Mouse (Mus musculus): ENCODE data around the gene Vav3. TPM values are rescaled to one million over a fixed set of nuclear protein-coding genes. Genes with fewer than 3 reads are reported as not detected.
A peak's percentile ranks its signal among the peaks of the same experiment; 100 is the strongest.

Vav3 gene
- polyA plus RNA-seq, 1 experiment from 2014 or later, result 18.4 TPM

DNA sequence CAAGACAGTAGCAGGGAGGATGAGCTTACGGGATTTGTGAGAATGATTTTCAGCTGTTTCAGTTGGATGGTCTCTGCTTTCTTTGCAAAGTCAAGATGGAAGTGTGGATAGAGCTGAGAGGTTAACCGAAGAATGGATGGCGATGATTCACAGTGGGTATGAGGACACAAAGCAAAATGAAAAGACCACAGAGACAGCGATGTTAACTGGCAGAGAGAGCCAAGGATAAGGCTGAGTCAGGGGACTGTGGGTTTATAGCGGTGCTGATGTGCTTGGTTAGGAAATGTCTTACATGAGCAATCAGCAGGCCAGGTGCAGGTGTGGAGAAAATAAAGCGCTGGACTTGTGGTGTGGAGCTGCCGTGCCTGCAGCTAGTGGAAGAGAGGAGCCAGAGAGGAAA, 371.3 kb downstream of the Vav3 start:
- no peak overlapping the region for H3K4me3 ChIP-seq (ENCODE audit: low read depth, low read length)
- no peak overlapping the region for H3K4me2 ChIP-seq
- 89% methylated on average over 7 of the region's 7 CpGs for WGBS
- DNase-seq (ENCODE audit: low spot score, missing footprints), result no peak
- H3K27ac ChIP-seq (ENCODE audit: low read depth, low read length), result no peak overlapping the region
- no peaks in the 10 kb centered on the region for H3K27me3 ChIP-seq (ENCODE audit: control insufficient read depth, insufficient read depth, low read length)
- no peak for ATAC-seq (ENCODE audit: low FRiP score)
- no peaks in the 10 kb centered on the region for H3K9me3 ChIP-seq (ENCODE audit: control insufficient read depth, low read length)
- H3K36me3 ChIP-seq (ENCODE audit: control insufficient read depth, insufficient read depth, low read length), result no peaks in the 10 kb centered on the region
- no peaks in the 10 kb centered on the region for H3K4me1 ChIP-seq (ENCODE audit: control insufficient read depth, insufficient read depth, low read length)
- H3K9ac ChIP-seq (ENCODE audit: low read length), result no peak overlapping the region

DNA sequence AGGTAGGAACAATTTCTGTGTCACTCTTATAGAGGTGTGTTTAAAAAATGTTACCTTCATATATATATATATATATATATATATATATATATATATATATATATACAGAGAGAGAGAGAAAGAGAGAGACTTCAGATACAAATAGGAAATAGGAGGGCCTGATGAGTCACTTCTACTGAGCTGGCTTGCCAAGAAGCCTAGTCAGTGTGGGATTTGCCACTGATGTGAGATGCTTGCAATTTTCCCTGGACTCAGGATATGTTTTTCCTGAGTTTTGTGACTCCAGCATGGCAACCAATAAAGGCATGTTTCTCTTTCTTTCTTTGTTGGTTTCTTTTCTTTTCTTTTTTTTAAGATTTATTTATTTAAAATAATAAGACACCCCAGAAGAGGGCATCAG, 374.0 kb downstream of the Vav3 start:
- DNase-seq (ENCODE audit: low spot score, missing footprints), result no peak
- H3K36me3 ChIP-seq (ENCODE audit: control insufficient read depth, insufficient read depth, low read length), result no peaks in the 10 kb centered on the region
- H3K4me1 ChIP-seq (ENCODE audit: control insufficient read depth, insufficient read depth, low read length), result no peaks in the 10 kb centered on the region
- H3K4me3 ChIP-seq (ENCODE audit: low read depth, low read length), result no peak overlapping the region
- H3K9ac ChIP-seq (ENCODE audit: low read length), result no peak overlapping the region
- H3K9me3 ChIP-seq (ENCODE audit: control insufficient read depth, low read length), result no peaks in the 10 kb centered on the region
- no peak overlapping the region for H3K4me2 ChIP-seq
- H3K27ac ChIP-seq (ENCODE audit: low read depth, low read length), result no peak overlapping the region
- no peak for ATAC-seq (ENCODE audit: low FRiP score)
- no peaks in the 10 kb centered on the region for H3K27me3 ChIP-seq (ENCODE audit: control insufficient read depth, insufficient read depth, low read length)

DNA sequence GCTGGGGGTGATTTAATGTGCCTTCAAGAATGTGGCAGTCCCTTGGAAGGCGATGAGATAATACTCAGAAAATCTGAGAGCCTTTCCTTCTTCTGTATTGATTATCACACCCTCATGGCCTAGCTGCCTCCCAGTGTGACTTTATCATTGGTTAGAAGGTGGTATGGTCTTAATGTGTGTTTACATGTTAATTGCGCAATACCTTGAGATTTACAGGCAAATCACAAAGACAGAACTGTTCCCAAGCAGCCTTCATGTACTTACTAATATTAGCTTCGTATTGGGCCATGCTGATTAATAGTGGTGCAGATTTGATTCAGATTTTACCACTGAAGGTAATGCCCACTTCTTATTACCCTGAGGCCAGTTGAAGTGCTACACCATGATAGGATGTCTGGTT, 381.3 kb downstream of the Vav3 start:
- WGBS, result 89% methylated on average over 3 of the region's 3 CpGs
- no peaks in the 10 kb centered on the region for H3K27me3 ChIP-seq (ENCODE audit: control insufficient read depth, insufficient read depth, low read length)
- H3K36me3 ChIP-seq (ENCODE audit: control insufficient read depth, insufficient read depth, low read length), result no peaks in the 10 kb centered on the region
- no peaks in the 10 kb centered on the region for H3K4me1 ChIP-seq (ENCODE audit: control insufficient read depth, insufficient read depth, low read length)
- DNase-seq (ENCODE audit: low spot score, missing footprints) (no peak), ATAC-seq (ENCODE audit: low FRiP score) (no peak)
- no peak overlapping the region for H3K4me2 ChIP-seq
- no peak overlapping the region for H3K27ac ChIP-seq (ENCODE audit: low read depth, low read length)
- no peak overlapping the region for H3K9ac ChIP-seq (ENCODE audit: low read length)
- H3K9me3 ChIP-seq (ENCODE audit: control insufficient read depth, low read length), result no peaks in the 10 kb centered on the region
- no peak overlapping the region for H3K4me3 ChIP-seq (ENCODE audit: low read depth, low read length)

DNA sequence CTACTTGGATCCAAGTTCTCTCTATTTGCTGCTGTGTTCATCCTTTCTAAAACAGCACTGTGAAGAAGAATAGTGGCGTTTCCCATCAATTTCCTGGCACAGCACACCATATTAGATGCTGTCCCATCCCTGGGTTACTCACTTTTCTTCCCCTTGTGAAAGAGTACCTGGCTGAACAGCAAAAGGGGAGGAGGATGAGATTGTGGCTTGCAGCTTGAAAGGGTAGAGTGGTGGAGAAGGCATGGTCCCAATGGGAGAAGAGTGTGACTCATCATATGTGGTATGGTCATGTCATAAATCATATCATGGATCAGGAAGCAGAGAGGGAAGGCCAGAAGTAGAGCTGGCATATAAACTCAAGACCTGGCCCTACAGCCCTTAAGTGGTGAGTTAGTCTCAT, 386.3 kb downstream of the Vav3 start:
- whole genome bisulfite sequencing, result 79% methylated on average over 1 of the region's 1 CpGs
- DNase-seq (ENCODE audit: low spot score, missing footprints) (peak; percentile 51), ATAC-seq (ENCODE audit: low FRiP score) (no peak)
- Histone ChIP-seq H3K27me3 (ENCODE audit: control insufficient read depth, insufficient read depth, low read length) (no peaks in the 10 kb centered on the region), H3K36me3 (ENCODE audit: control insufficient read depth, insufficient read depth, low read length) (no peaks in the 10 kb centered on the region), H3K4me2 (no peak overlapping the region), H3K9me3 (ENCODE audit: control insufficient read depth, low read length) (no peaks in the 10 kb centered on the region), H3K4me1 (ENCODE audit: control insufficient read depth, insufficient read depth, low read length) (no peaks in the 10 kb centered on the region; the same call in 1 of the 2 replicates), H3K9ac (ENCODE audit: low read length) (no peak overlapping the region), H3K4me3 (ENCODE audit: low read depth, low read length) (no peak overlapping the region), H3K27ac (ENCODE audit: low read depth, low read length) (no peak overlapping the region)

DNA sequence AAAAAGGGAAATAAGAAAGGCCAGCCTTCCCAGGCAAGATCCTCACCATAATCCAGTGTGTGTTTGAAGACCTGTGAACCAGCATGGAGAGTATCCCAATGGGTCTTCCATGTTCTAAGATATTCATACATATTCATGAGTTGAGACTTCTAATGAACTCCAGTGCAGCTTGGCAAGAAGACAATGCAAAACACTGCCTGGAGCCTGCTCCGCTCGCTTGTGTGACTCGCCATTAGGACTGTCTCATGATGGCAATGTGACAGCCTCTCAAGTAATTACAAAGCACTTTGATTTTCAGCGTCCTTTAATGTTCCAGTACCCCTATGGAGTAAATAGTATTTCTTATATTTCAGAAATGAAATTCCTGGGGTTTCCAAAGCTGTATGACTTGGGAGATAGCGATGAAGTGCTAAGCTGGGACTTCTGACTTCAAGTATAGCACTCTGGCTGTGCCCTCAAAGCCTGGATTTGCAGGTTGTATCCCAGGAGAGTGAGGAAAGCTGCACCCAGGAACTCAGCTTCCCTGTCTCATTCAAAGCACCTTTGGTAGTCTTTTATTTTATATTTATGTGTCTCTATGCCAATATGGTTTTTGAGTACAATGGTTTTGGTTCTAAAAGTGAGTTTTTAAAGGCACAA, 391.3 kb downstream of the Vav3 start:
- no peak for DNase-seq (ENCODE audit: low spot score, missing footprints)
- WGBS, result 61% methylated on average over 5 of the region's 5 CpGs
- Histone ChIP-seq H3K27me3 (ENCODE audit: control insufficient read depth, insufficient read depth, low read length) (no peaks in the 10 kb centered on the region), H3K36me3 (ENCODE audit: control insufficient read depth, insufficient read depth, low read length) (no peaks in the 10 kb centered on the region), H3K4me2 (no peak overlapping the region), H3K4me1 (ENCODE audit: control insufficient read depth, insufficient read depth, low read length) (peaks cover 2% of the 10 kb centered on the region; the same call in 1 of the 2 replicates), H3K9ac (ENCODE audit: low read length) (no peak overlapping the region), H3K4me3 (ENCODE audit: low read depth, low read length) (no peak overlapping the region), H3K9me3 (ENCODE audit: control insufficient read depth, low read length) (no peaks in the 10 kb centered on the region), H3K27ac (ENCODE audit: low read depth, low read length) (no peak overlapping the region)
- peak; percentile 71 for ATAC-seq (ENCODE audit: low FRiP score)

DNA sequence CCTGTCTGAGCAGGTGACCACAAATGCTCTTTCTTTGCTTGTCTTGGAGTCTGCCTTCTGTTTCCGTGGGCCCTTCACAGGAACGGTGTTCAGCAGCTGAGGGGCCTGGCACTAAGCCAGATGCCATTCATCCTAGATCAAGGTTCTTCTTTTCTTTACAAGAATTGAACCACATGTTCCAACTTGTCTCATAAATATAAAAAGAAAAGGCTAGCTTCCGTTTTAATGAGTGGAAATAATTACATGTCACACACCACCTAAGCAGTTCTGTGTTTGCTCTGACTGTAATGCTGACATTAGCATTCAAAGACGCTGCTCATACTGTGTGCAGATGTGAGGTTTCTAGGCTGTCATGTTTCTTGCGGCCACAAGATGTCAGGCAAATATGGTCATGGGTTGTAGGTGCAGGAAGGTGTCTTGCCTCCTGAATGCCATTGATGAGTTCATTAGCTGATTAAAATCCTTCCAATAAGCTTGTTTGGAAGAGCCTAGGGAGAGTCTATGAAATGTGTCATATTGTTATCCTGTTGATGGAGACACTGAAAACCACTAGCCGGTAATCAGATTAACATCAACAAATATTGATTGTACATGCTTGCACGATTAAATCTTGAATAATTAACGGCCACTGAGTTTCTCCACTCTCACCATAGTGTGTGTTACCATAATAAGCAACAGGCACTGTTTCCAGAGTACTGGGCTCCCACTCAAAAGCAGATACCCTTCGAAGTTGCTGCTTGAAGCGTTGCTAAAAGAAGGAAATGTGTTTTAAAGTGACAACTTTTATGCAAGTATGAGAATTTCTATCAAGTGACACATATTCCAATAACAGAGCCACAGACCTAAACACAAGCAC, 392.1 kb downstream of the Vav3 start:
- Histone ChIP-seq H3K36me3 (ENCODE audit: control insufficient read depth, insufficient read depth, low read length) (no peaks in the 10 kb centered on the region), H3K27ac (ENCODE audit: low read depth, low read length) (no peak overlapping the region), H3K4me2 (no peak overlapping the region), H3K4me3 (ENCODE audit: low read depth, low read length) (no peak overlapping the region), H3K4me1 (ENCODE audit: control insufficient read depth, insufficient read depth, low read length) (peaks cover 2% of the 10 kb centered on the region; the same call in 1 of the 2 replicates), H3K9me3 (ENCODE audit: control insufficient read depth, low read length) (no peaks in the 10 kb centered on the region), H3K27me3 (ENCODE audit: control insufficient read depth, insufficient read depth, low read length) (no peaks in the 10 kb centered on the region), H3K9ac (ENCODE audit: low read length) (no peak overlapping the region)
- peak; percentile 88 for ATAC-seq (ENCODE audit: low FRiP score)
- 62% methylated on average over 10 of the region's 10 CpGs for WGBS
- DNase-seq (ENCODE audit: low spot score, missing footprints), result peak; percentile 86

Other genes starting within 250 kb of the Vav3 start
- gene Slc25a24, start 217.5 kb upstream of the Vav3 start, polyA plus RNA-seq (2014; fragmentation: Nextera tagmentation; extraction: Ambion mirVana), result 32.1 and 38.7 TPM in 2 replicates